22 mouse cellular contexts compared by ENCODE assay signal in genomic region chr13:101891473-101891872, GRCm38 (mm10).
DNase-seq lines count a peak whose midpoint lies in the region; ATAC-seq lines count a peak whose summit lies in the region.
"Had no signal": no experiment of that assay in that cellular context is flagged by ENCODE, and none has a peak within 500 bp of the region (broad histone marks: within the 10 kb centered on the region; RNA-seq: fewer than 3 reads in every experiment).

No protein-coding gene starts in this region.

- 54% methylated on average over 4 of the region's 4 CpGs for WGBS in heart, embryonic 11.5 days (ENCODE audit: insufficient replicate concordance)
- WGBS in kidney, embryonic 15.5 days: 18% methylated on average over 4 of the region's 4 CpGs
- 14% methylated on average over 4 of the region's 4 CpGs for WGBS in kidney, embryonic 16.5 days
- 66% methylated on average over 4 of the region's 4 CpGs for WGBS in intestine, embryonic 16.5 days

- no peaks in the 10 kb centered on the region for H3K4me1 ChIP-seq in heart, embryonic 11.5 days (ENCODE audit: control insufficient read depth, insufficient read depth, low read length)
- no peaks in the 10 kb centered on the region for H3K4me1 ChIP-seq in kidney, embryonic 15.5 days
- H3K4me1 ChIP-seq in kidney, embryonic 16.5 days (ENCODE audit: insufficient read depth, low read length): 0 out of 2 replicates have a peak, but pooled peaks cover under 1% of the 10 kb centered on the region
- no peaks in the 10 kb centered on the region for H3K4me1 ChIP-seq in intestine, embryonic 16.5 days (ENCODE audit: control insufficient read depth, insufficient read depth, low read length)

- H3K27ac ChIP-seq in heart, embryonic 11.5 days (ENCODE audit: low read depth, low read length): no peak overlapping the region
- no peak overlapping the region for H3K27ac ChIP-seq in kidney, embryonic 15.5 days
- no peak overlapping the region for H3K27ac ChIP-seq in kidney, embryonic 16.5 days (ENCODE audit: low read length)
- no peak overlapping the region for H3K27ac ChIP-seq in intestine, embryonic 16.5 days (ENCODE audit: low read length)

- no peaks in the 10 kb centered on the region for H3K36me3 ChIP-seq in heart, embryonic 11.5 days (ENCODE audit: control insufficient read depth, insufficient read depth, low read length)
- H3K36me3 ChIP-seq in kidney, embryonic 15.5 days: no peaks in the 10 kb centered on the region
- H3K36me3 ChIP-seq in kidney, embryonic 16.5 days (ENCODE audit: insufficient read depth, low read length): no peaks in the 10 kb centered on the region
- no peaks in the 10 kb centered on the region for H3K36me3 ChIP-seq in intestine, embryonic 16.5 days (ENCODE audit: control insufficient read depth, insufficient read depth, low read length)
- H3K36me3 ChIP-seq: G1E had no signal

- H3K4me2 ChIP-seq in heart, embryonic 11.5 days: no peak overlapping the region
- no peak overlapping the region for H3K4me2 ChIP-seq in kidney, embryonic 15.5 days
- no peak overlapping the region for H3K4me2 ChIP-seq in kidney, embryonic 16.5 days (replicated peaks; ENCODE audit: low read depth, low read length)
- no peak overlapping the region for H3K4me2 ChIP-seq in intestine, embryonic 16.5 days (ENCODE audit: low read depth, low read length)

- no peaks in the 10 kb centered on the region for H3K9me3 ChIP-seq in heart, embryonic 11.5 days (replicated peaks; ENCODE audit: control insufficient read depth, low read length)
- H3K9me3 ChIP-seq in kidney, embryonic 15.5 days (replicated peaks): no peaks in the 10 kb centered on the region
- no peaks in the 10 kb centered on the region for H3K9me3 ChIP-seq in kidney, embryonic 16.5 days (ENCODE audit: low read length)
- no peaks in the 10 kb centered on the region for H3K9me3 ChIP-seq in intestine, embryonic 16.5 days (ENCODE audit: control insufficient read depth, low read length)
- H3K9me3 ChIP-seq: G1E had no signal

- no peak for ATAC-seq in heart, embryonic 11.5 days (replicated peaks; ENCODE audit: insufficient number of reproducible peaks, low FRiP score, low TSS enrichment)
- ATAC-seq in kidney, embryonic 15.5 days (replicated peaks; ENCODE audit: low FRiP score): 0 out of 2 replicates have a peak, but pooled peaks have one; percentile 58
- ATAC-seq in kidney, embryonic 16.5 days (ENCODE audit: low FRiP score, low TSS enrichment): no peak
- no peak for ATAC-seq in intestine, embryonic 16.5 days
- ATAC-seq: activated CD4-positive, CD25-positive, alpha-beta regulatory T cell, adult 4 months; CD4-positive, CD25-positive, alpha-beta regulatory T cell, adult 4 months; Patski had no signal

- no peak overlapping the region for H3K9ac ChIP-seq in heart, embryonic 11.5 days (ENCODE audit: low read depth, low read length)
- no peak overlapping the region for H3K9ac ChIP-seq in kidney, embryonic 15.5 days
- no peak overlapping the region for H3K9ac ChIP-seq in kidney, embryonic 16.5 days (replicated peaks; ENCODE audit: low read length)
- H3K9ac ChIP-seq in intestine, embryonic 16.5 days (ENCODE audit: low read depth, low read length): no peak overlapping the region

- H3K27me3 ChIP-seq in heart, embryonic 11.5 days (ENCODE audit: control insufficient read depth, insufficient read depth, low read length): no peaks in the 10 kb centered on the region
- H3K27me3 ChIP-seq in kidney, embryonic 15.5 days: no peaks in the 10 kb centered on the region
- no peaks in the 10 kb centered on the region for H3K27me3 ChIP-seq in kidney, embryonic 16.5 days (ENCODE audit: insufficient read depth, low read length)
- no peaks in the 10 kb centered on the region for H3K27me3 ChIP-seq in intestine, embryonic 16.5 days (replicated peaks; ENCODE audit: control insufficient read depth, insufficient read depth, low read length)
- H3K27me3 ChIP-seq: CH12.LX, Patski had no signal

- DNase-seq in heart, adult 11 months: peak; percentile 55
- peak; percentile 16 for DNase-seq in adipocyte (ENCODE audit: low spot score)
- DNase-seq: adrenal gland, adult 2 months; adrenal gland, adult 8-10 months; adrenal gland, postnatal 10 days; adrenal gland, postnatal 14 days; adrenal gland, postnatal 25 days; adrenal gland, postnatal 36 days; B cell, adult 2 months; cerebellum, adult 11 months; cerebellum, adult 11-12 months; cerebellum, adult 18-20 months; cerebellum, adult 2 months had no signal

- no peak overlapping the region for H3K4me3 ChIP-seq in heart, embryonic 11.5 days (ENCODE audit: low read depth, low read length)
- H3K4me3 ChIP-seq in kidney, embryonic 15.5 days (replicated peaks): no peak overlapping the region
- no peak overlapping the region for H3K4me3 ChIP-seq in kidney, embryonic 16.5 days (ENCODE audit: low read length)
- H3K4me3 ChIP-seq in intestine, embryonic 16.5 days (ENCODE audit: low read length): no peak overlapping the region
